Mouse (Mus musculus): ENCODE measurements around the gene Kif4. TPM values are rescaled to one million over a fixed set of nuclear protein-coding genes. Genes with fewer than 3 reads are reported as not detected.
A peak's percentile ranks its signal among the peaks of the same experiment; 100 is the strongest.

Kif4 gene
- total RNA-seq, 1 experiment: 25.4 TPM

DNA sequence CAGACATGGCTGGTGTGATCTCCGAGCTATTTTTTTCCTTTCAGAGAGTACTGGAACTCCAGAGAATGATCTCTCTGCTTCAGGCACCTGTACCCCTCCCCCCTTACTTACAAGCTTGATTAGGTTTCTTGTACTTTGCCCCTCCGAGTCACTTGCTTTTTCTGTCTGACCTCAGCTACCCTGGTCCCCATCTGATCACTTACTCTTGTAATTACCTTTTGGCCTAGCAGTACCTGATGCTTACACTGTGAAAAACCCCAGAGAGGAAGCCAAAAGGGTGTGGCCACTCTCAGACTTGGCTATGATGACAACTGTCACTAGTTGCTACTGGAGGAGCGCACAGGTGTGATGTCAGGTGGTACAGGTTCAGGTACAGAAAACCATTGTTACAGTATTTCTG, 7.0 kb upstream of the Kif4 start:
- DNase-seq (ENCODE audit: low read depth, low spot score): no peak
- in situ Hi-C loops (cut with MboI; ENCODE audit: low sequenced_read_pairs in 2 of 2, unreplicated experiment in 2 of 2): no loop called here
- H3K27ac ChIP-seq (ENCODE audit: insufficient read depth, low read depth, low read length, poor library complexity, severe bottlenecking): no peak overlapping the region
- no peak overlapping the region for H3K9ac ChIP-seq (ENCODE audit: insufficient read depth, low read depth, low read length, poor library complexity, severe bottlenecking)
- peaks cover 2% of the 10 kb centered on the region; the same call in 1 of the 2 replicates for H3K36me3 ChIP-seq (ENCODE audit: control insufficient read depth, insufficient read depth, low read length, poor library complexity, severe bottlenecking)
- TF ChIP-seq ZNF384 (IDR thresholded peaks at IDR 0.05; ENCODE audit: low read depth, low read length) (no peak), HCFC1 (IDR thresholded peaks at IDR 0.05; ENCODE audit: borderline replicate concordance, insufficient read depth, low read length) (no peak), CHD2 (IDR thresholded peaks at IDR 0.05; ENCODE audit: low read depth, low read length) (no peak), ZC3H11A (IDR thresholded peaks at IDR 0.05; ENCODE audit: borderline replicate concordance, low read depth, low read length) (no peak), MAFK (IDR thresholded peaks at IDR 0.05; ENCODE audit: insufficient read depth, low read depth, low read length) (no peak)
- H3K9me3 ChIP-seq (ENCODE audit: control insufficient read depth, insufficient read depth, low read depth, low read length): no peaks in the 10 kb centered on the region
- peaks cover 0 to 8% of the 10 kb centered on the region in 2 experiments; a peak in 2 of 4 replicates for H3K4me1 ChIP-seq (ENCODE audit: control insufficient read depth in 2 of 2, insufficient read depth in 2 of 2, low read length in 2 of 2, poor library complexity in 1 of 2)
- H3K4me3 ChIP-seq (ENCODE audit: insufficient read depth in 1 of 2, low read depth in 1 of 2, low read length in 2 of 2, poor library complexity in 1 of 2, severe bottlenecking in 1 of 2): no peak overlapping the region

DNA sequence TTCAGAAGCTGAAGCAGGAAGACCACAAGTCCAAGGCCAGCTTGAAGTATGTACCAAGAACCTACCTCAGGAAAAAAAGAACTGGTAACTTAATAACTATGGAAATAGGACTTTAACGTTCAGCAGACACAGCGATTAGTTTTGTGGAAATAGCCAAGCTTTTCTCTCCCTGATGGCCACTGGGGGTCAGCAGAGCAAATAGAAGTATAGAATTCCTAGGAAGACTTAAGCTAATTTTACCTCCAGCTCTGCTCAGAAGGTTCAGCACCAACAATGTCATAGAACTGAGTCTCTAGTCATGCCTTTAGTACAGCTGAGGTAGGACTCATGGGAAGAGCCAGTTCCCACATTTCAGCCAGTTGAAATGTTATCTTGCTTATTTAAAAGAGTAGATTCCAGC, 4.2 kb upstream of the Kif4 start:
- TF ChIP-seq ZC3H11A (IDR thresholded peaks at IDR 0.05; ENCODE audit: borderline replicate concordance, low read depth, low read length) (no peak), CHD2 (IDR thresholded peaks at IDR 0.05; ENCODE audit: low read depth, low read length) (no peak), MAFK (IDR thresholded peaks at IDR 0.05; ENCODE audit: insufficient read depth, low read depth, low read length) (no peak), HCFC1 (IDR thresholded peaks at IDR 0.05; ENCODE audit: borderline replicate concordance, insufficient read depth, low read length) (no peak), ZNF384 (IDR thresholded peaks at IDR 0.05; ENCODE audit: low read depth, low read length) (no peak)
- no peak overlapping the region for H3K4me3 ChIP-seq (ENCODE audit: insufficient read depth in 1 of 2, low read depth in 1 of 2, low read length in 2 of 2, poor library complexity in 1 of 2, severe bottlenecking in 1 of 2)
- in situ Hi-C loops (cut with MboI; ENCODE audit: low sequenced_read_pairs in 2 of 2, unreplicated experiment in 2 of 2): no loop called here

GRCm38 (mm10) chrX:100624242-100624641, 1.3 kb upstream of the Kif4 start:
- DNase-seq (ENCODE audit: low read depth, low spot score): no peak
- TF ChIP-seq HCFC1 (IDR thresholded peaks at IDR 0.05; ENCODE audit: borderline replicate concordance, insufficient read depth, low read length) (no peak), ZNF384 (IDR thresholded peaks at IDR 0.05; ENCODE audit: low read depth, low read length) (no peak), ZC3H11A (IDR thresholded peaks at IDR 0.05; ENCODE audit: borderline replicate concordance, low read depth, low read length) (no peak), MAFK (IDR thresholded peaks at IDR 0.05; ENCODE audit: insufficient read depth, low read depth, low read length) (no peak)
- in situ Hi-C loops (cut with MboI; ENCODE audit: low sequenced_read_pairs in 2 of 2, unreplicated experiment in 2 of 2): no loop called here
- H3K9ac ChIP-seq (ENCODE audit: insufficient read depth, low read depth, low read length, poor library complexity, severe bottlenecking): no peak overlapping the region
- peaks cover 2% of the 10 kb centered on the region; the same call in 1 of the 2 replicates for H3K36me3 ChIP-seq (ENCODE audit: control insufficient read depth, insufficient read depth, low read length, poor library complexity, severe bottlenecking)
- H3K4me1 ChIP-seq (ENCODE audit: control insufficient read depth in 2 of 2, insufficient read depth in 2 of 2, low read length in 2 of 2, poor library complexity in 1 of 2): no peaks in the 10 kb centered on the region; a peak in 1 of 4 replicates
- H3K4me3 ChIP-seq (ENCODE audit: insufficient read depth in 1 of 2, low read depth in 1 of 2, low read length in 2 of 2, poor library complexity in 1 of 2, severe bottlenecking in 1 of 2): no peak overlapping the region
- no peaks in the 10 kb centered on the region for H3K9me3 ChIP-seq (ENCODE audit: control insufficient read depth, insufficient read depth, low read depth, low read length)
- no peak overlapping the region for H3K27ac ChIP-seq (ENCODE audit: insufficient read depth, low read depth, low read length, poor library complexity, severe bottlenecking)

More for the DNA sequence above, 4.2 kb upstream of the Kif4 start:
- peaks cover 2% of the 10 kb centered on the region; the same call in 1 of the 2 replicates for H3K36me3 ChIP-seq (ENCODE audit: control insufficient read depth, insufficient read depth, low read length, poor library complexity, severe bottlenecking)
- H3K4me1 ChIP-seq (ENCODE audit: control insufficient read depth in 2 of 2, insufficient read depth in 2 of 2, low read length in 2 of 2, poor library complexity in 1 of 2): peaks cover 0 to 8% of the 10 kb centered on the region in 2 experiments; a peak in 2 of 4 replicates
- DNase-seq (ENCODE audit: low read depth, low spot score): no peak
- no peak overlapping the region for H3K9ac ChIP-seq (ENCODE audit: insufficient read depth, low read depth, low read length, poor library complexity, severe bottlenecking)
- no peak overlapping the region for H3K27ac ChIP-seq (ENCODE audit: insufficient read depth, low read depth, low read length, poor library complexity, severe bottlenecking)
- no peaks in the 10 kb centered on the region for H3K9me3 ChIP-seq (ENCODE audit: control insufficient read depth, insufficient read depth, low read depth, low read length)

- H3K4me1 ChIP-seq (ENCODE audit: control insufficient read depth in 2 of 2, insufficient read depth in 2 of 2, low read length in 2 of 2, poor library complexity in 1 of 2): no peaks in the 10 kb centered on the region; a peak in 1 of 4 replicates
- no peak overlapping the region for H3K27ac ChIP-seq (ENCODE audit: insufficient read depth, low read depth, low read length, poor library complexity, severe bottlenecking)
- H3K36me3 ChIP-seq (ENCODE audit: control insufficient read depth, insufficient read depth, low read length, poor library complexity, severe bottlenecking): peaks cover 2% of the 10 kb centered on the region; the same call in 1 of the 2 replicates
- peak overlapping the region; percentile 74 for H3K9ac ChIP-seq (ENCODE audit: insufficient read depth, low read depth, low read length, poor library complexity, severe bottlenecking)
- peak overlapping the region; percentile 91 for H3K4me3 ChIP-seq (ENCODE audit: insufficient read depth in 1 of 2, low read depth in 1 of 2, low read length in 2 of 2, poor library complexity in 1 of 2, severe bottlenecking in 1 of 2)
- no peaks in the 10 kb centered on the region for H3K9me3 ChIP-seq (ENCODE audit: control insufficient read depth, insufficient read depth, low read depth, low read length)
- no peak for DNase-seq (ENCODE audit: low read depth, low spot score)
- TF ChIP-seq CHD2 (IDR thresholded peaks at IDR 0.05; ENCODE audit: low read depth, low read length) (no peak), ZNF384 (IDR thresholded peaks at IDR 0.05; ENCODE audit: low read depth, low read length) (no peak), HCFC1 (IDR thresholded peaks at IDR 0.05; ENCODE audit: borderline replicate concordance, insufficient read depth, low read length) (no peak), MAFK (IDR thresholded peaks at IDR 0.05; ENCODE audit: insufficient read depth, low read depth, low read length) (no peak), ZC3H11A (IDR thresholded peaks at IDR 0.05; ENCODE audit: borderline replicate concordance, low read depth, low read length) (no peak)
- in situ Hi-C loops (cut with MboI; ENCODE audit: low sequenced_read_pairs in 2 of 2, unreplicated experiment in 2 of 2): no loop called here
Observed at GRCm38 (mm10) chrX:100625146-100625545, 391 bp upstream of the Kif4 start.
